Mouse (Mus musculus) kidney, adult 2 months (tissue): Measurements from ENCODE around the gene Rnf145.

ENCODE experiments used
- CTCF ChIP-seq: fragments of 200-500 bp; conservative IDR thresholded peaks from 2 replicates; pipeline ENCODE4 v1.5.1; 2011; ENCODE audit warnings: low read depth, mild to moderate bottlenecking, control low read depth, low read length, moderate library complexity, mixed read lengths; ENCODE audit not compliant: insufficient read depth, insufficient read length
- POLR2A ChIP-seq: fragments of 200-500 bp; IDR thresholded peaks from one replicate; pipeline ENCODE4 v1.6.1; 2011; ENCODE audit warnings: low read depth, low read length, control low read depth

- TF ChIP-seq CTCF (no peak), POLR2A (no peak)
Observed at GRCm38 (mm10) chr11:44500966-44501365, 17.8 kb upstream of the Rnf145 start.
